Mouse (Mus musculus): ENCODE measurements around the gene Nudt10. TPM values are rescaled to one million over a fixed set of nuclear protein-coding genes. Genes with fewer than 3 reads are reported as not detected.
"Not testable (repeated sequence)": the region's sequence is repeated elsewhere in the genome, so short reads cannot be mapped to it uniquely, and the experiment has no call there.

The Nudt10 gene
- polyA plus RNA-seq (2015; fragmentation: Nextera tagmentation; extraction: Ambion mirVana), result 0.09 TPM in 1 of 2 replicates, not detected in the other

GRCm38 (mm10) chrX:6172823-6173640, at the start of gene Nudt10:
Gene Nudt10, minus strand, starts transcription at chrX:6173015.
- H3K9me3 ChIP-seq (replicated peaks; ENCODE audit: control insufficient read depth, low read length); H3K4me3 ChIP-seq (ENCODE audit: low read depth, low read length); H3K4me2 ChIP-seq (ENCODE audit: low read depth, low read length); H3K36me3 ChIP-seq (ENCODE audit: control insufficient read depth, insufficient read depth); H3K9ac ChIP-seq (ENCODE audit: low read depth, low read length); H3K27ac ChIP-seq (ENCODE audit: low read length); ATAC-seq (ENCODE audit: low read depth); H3K4me1 ChIP-seq (ENCODE audit: control insufficient read depth, low read depth, low read length); H3K27me3 ChIP-seq (ENCODE audit: control insufficient read depth, insufficient read depth, low read depth, low read length): not testable (repeated sequence)
- WGBS (ENCODE audit: insufficient replicate concordance), result no CpG with 5 or more reads among the region's 116 CpGs

- not testable (repeated sequence) for H3K27me3 ChIP-seq (ENCODE audit: control insufficient read depth, insufficient read depth, low read depth, low read length); H3K36me3 ChIP-seq (ENCODE audit: control insufficient read depth, insufficient read depth); H3K4me2 ChIP-seq (ENCODE audit: low read depth, low read length); H3K4me1 ChIP-seq (ENCODE audit: control insufficient read depth, low read depth, low read length); H3K27ac ChIP-seq (ENCODE audit: low read length); H3K9ac ChIP-seq (ENCODE audit: low read depth, low read length); ATAC-seq (ENCODE audit: low read depth); H3K4me3 ChIP-seq (ENCODE audit: low read depth, low read length); H3K9me3 ChIP-seq (replicated peaks; ENCODE audit: control insufficient read depth, low read length)
- WGBS (ENCODE audit: insufficient replicate concordance), result 9% methylated on average over 9 of the region's 64 CpGs
Observed at GRCm38 (mm10) chrX:6172136-6172822, 536 bp downstream of the Nudt10 start.

- no peak overlapping the region for H3K9ac ChIP-seq (ENCODE audit: low read depth, low read length)
- H3K4me1 ChIP-seq (ENCODE audit: control insufficient read depth, low read depth, low read length), result no peaks in the 10 kb centered on the region
- ATAC-seq (ENCODE audit: low read depth), result no peak
- H3K4me2 ChIP-seq (ENCODE audit: low read depth, low read length), result no peak overlapping the region
- H3K27ac ChIP-seq (ENCODE audit: low read length), result no peak overlapping the region
- H3K9me3 ChIP-seq (replicated peaks; ENCODE audit: control insufficient read depth, low read length), result no peaks in the 10 kb centered on the region
- no peaks in the 10 kb centered on the region for H3K36me3 ChIP-seq (ENCODE audit: control insufficient read depth, insufficient read depth)
- 13% methylated on average over 11 of the region's 12 CpGs for WGBS (ENCODE audit: insufficient replicate concordance)
- no peak overlapping the region for H3K4me3 ChIP-seq (ENCODE audit: low read depth, low read length)
- no peaks in the 10 kb centered on the region for H3K27me3 ChIP-seq (ENCODE audit: control insufficient read depth, insufficient read depth, low read depth, low read length)
Observed at GRCm38 (mm10) chrX:6171718-6172117, 1.1 kb downstream of the Nudt10 start.

Other genes starting within 250 kb of the Nudt10 start
- gene Nudt11, start 125.6 kb downstream of the Nudt10 start, polyA plus RNA-seq (2015; fragmentation: Nextera tagmentation; extraction: Ambion mirVana), result 0.07 TPM in 2 replicates
- gene AU022751, start 89.6 kb downstream of the Nudt10 start, polyA plus RNA-seq (2015; fragmentation: Nextera tagmentation; extraction: Ambion mirVana), result not detected in 2 replicates
- gene Bmp15, start 147.7 kb upstream of the Nudt10 start, polyA plus RNA-seq (2015; fragmentation: Nextera tagmentation; extraction: Ambion mirVana), result not detected in 2 replicates
- gene Shroom4, start 226.8 kb upstream of the Nudt10 start, polyA plus RNA-seq (2015; fragmentation: Nextera tagmentation; extraction: Ambion mirVana), result 0.20 and 0.28 TPM in 2 replicates